Mouse (Mus musculus): ENCODE results near the gene Ints3. TPM values are rescaled to one million over a fixed set of nuclear protein-coding genes. Genes with fewer than 3 reads are reported as not detected.
A peak's percentile ranks its signal among the peaks of the same experiment; 100 is the strongest.

Ints3 gene
- polyA plus RNA-seq, 1 experiment from 2014 or later = 32.2 TPM

DNA sequence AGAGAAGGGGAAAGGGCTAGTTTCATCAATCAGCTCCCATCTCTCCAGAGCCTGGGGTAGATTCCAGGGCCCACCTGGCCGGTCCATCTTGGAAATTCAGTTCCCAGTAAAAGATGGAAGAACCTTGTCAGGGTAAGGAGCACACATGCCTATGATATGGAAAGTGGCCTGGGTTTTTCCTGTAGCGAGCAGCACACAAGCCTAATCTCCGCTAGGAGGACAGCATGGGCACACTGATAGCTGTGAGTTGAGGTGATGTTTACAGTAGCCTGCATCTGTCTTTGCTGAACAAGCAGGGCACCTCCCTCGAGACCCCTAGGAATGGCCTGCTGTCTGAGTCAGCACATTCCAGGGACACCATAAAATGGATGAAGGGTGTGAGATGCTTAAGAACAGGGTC lies 28.8 kb downstream of the Ints3 start:
- WGBS = 91% methylated on average over 4 of the region's 4 CpGs
- no peak overlapping the region for H3K4me3 ChIP-seq (replicated peaks; ENCODE audit: low read length)
- H3K27me3 ChIP-seq (ENCODE audit: control insufficient read depth, insufficient read depth, low read length) = no peaks in the 10 kb centered on the region
- no peak overlapping the region for H3K9ac ChIP-seq
- ATAC-seq (ENCODE audit: low FRiP score) (no peak), DNase-seq (ENCODE audit: low spot score) (no peak)
- no peaks in the 10 kb centered on the region for H3K9me3 ChIP-seq (ENCODE audit: control insufficient read depth, low read length)
- no peak overlapping the region for H3K4me2 ChIP-seq (replicated peaks)
- H3K36me3 ChIP-seq (replicated peaks; ENCODE audit: control insufficient read depth, insufficient read depth) = peaks cover 100% of the 10 kb centered on the region
- no peaks in the 10 kb centered on the region for H3K4me1 ChIP-seq (replicated peaks; ENCODE audit: control insufficient read depth, insufficient read depth, low read length)
- H3K27ac ChIP-seq = no peak overlapping the region

DNA sequence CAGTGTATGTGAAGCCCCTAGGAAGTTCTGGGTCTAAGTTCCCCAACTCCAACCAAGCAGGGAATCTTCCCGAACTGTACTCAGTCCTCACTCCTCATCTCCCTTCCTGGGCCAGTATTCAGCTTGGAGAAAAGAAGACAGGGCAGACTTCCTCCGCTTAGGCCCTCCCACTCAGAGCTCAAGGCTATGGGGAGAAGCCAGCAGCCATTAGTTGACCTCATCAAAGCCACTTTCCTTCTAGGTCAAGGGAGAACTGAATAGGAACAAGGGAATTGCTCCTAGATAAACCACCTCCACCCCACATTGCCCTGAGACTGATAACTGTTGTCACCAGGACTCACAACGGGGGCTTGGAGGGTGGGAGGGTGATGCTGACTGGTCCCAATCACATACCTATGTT lies 29.3 kb downstream of the Ints3 start:
- no peak overlapping the region for H3K27ac ChIP-seq
- no peak overlapping the region for H3K4me3 ChIP-seq (replicated peaks; ENCODE audit: low read length)
- H3K4me1 ChIP-seq (replicated peaks; ENCODE audit: control insufficient read depth, insufficient read depth, low read length) = no peaks in the 10 kb centered on the region
- DNase-seq (ENCODE audit: low spot score) (no peak), ATAC-seq (ENCODE audit: low FRiP score) (no peak)
- no peak overlapping the region for H3K9ac ChIP-seq
- 94% methylated on average over 3 of the region's 3 CpGs for WGBS
- H3K36me3 ChIP-seq (replicated peaks; ENCODE audit: control insufficient read depth, insufficient read depth) = peaks cover 100% of the 10 kb centered on the region
- no peaks in the 10 kb centered on the region for H3K9me3 ChIP-seq (ENCODE audit: control insufficient read depth, low read length)
- no peaks in the 10 kb centered on the region for H3K27me3 ChIP-seq (ENCODE audit: control insufficient read depth, insufficient read depth, low read length)
- H3K4me2 ChIP-seq (replicated peaks) = no peak overlapping the region

DNA sequence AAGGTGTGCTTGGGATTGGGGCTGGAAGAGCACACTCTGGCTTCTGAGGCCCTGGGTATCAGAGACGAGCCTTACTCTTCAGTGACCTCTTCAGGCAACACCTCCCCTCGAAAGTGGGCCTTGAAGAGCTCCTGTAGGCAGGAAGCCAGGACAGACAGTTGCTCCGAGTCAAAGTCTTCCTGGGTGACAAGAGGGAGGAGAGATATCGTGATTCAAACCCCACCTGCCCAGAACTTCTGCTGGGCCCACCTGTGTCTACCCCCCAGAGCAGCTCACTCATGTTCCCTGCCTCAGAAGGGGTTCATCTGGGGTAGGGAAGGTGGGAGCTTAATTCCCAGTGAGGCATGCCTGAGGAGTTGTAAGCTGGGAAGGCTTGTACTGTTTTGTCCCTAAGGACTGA lies 32.4 kb downstream of the Ints3 start:
- no peak overlapping the region for H3K4me2 ChIP-seq (replicated peaks)
- H3K9ac ChIP-seq = no peak overlapping the region
- ATAC-seq (ENCODE audit: low FRiP score) = no peak
- no peaks in the 10 kb centered on the region for H3K27me3 ChIP-seq (ENCODE audit: control insufficient read depth, insufficient read depth, low read length)
- no peaks in the 10 kb centered on the region for H3K9me3 ChIP-seq (ENCODE audit: control insufficient read depth, low read length)
- no peak overlapping the region for H3K27ac ChIP-seq
- H3K4me3 ChIP-seq (replicated peaks; ENCODE audit: low read length) = no peak overlapping the region
- 83% methylated on average over 4 of the region's 4 CpGs for WGBS
- no peak for DNase-seq (ENCODE audit: low spot score)
- H3K4me1 ChIP-seq (replicated peaks; ENCODE audit: control insufficient read depth, insufficient read depth, low read length) = no peaks in the 10 kb centered on the region
- peaks cover 99% of the 10 kb centered on the region for H3K36me3 ChIP-seq (replicated peaks; ENCODE audit: control insufficient read depth, insufficient read depth)

DNA sequence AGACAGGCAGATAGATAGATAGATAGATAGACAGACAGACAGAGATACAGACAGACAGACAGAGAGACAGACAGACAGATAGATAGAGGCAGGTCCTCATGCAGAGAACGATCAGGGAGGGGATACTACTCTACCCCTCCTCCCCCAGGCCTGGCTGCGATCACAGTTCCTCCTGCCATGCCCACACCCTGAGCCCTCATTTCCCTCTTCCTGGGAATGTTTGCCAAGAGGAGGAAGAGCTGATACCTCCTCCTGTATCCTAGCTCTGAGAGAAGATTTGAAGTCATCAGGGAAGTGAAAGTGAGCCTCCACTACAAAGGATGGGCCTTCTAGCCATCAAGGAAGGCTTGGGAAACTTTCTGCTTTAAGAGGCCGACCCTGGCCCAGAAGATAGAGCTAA lies 37.8 kb downstream of the Ints3 start:
- no peak overlapping the region for H3K9ac ChIP-seq
- DNase-seq (ENCODE audit: low spot score) = no peak
- H3K27me3 ChIP-seq (ENCODE audit: control insufficient read depth, insufficient read depth, low read length) = no peaks in the 10 kb centered on the region
- no peak overlapping the region for H3K4me3 ChIP-seq (replicated peaks; ENCODE audit: low read length)
- 0 out of 2 replicates have a peak, but pooled peaks cover 4% of the 10 kb centered on the region for H3K4me1 ChIP-seq (replicated peaks; ENCODE audit: control insufficient read depth, insufficient read depth, low read length)
- H3K27ac ChIP-seq = no peak overlapping the region
- H3K4me2 ChIP-seq (replicated peaks) = no peak overlapping the region
- 86% methylated on average over 3 of the region's 3 CpGs for WGBS
- H3K36me3 ChIP-seq (replicated peaks; ENCODE audit: control insufficient read depth, insufficient read depth) = peaks cover 95% of the 10 kb centered on the region
- no peaks in the 10 kb centered on the region for H3K9me3 ChIP-seq (ENCODE audit: control insufficient read depth, low read length)
- ATAC-seq (ENCODE audit: low FRiP score) = no peak

DNA sequence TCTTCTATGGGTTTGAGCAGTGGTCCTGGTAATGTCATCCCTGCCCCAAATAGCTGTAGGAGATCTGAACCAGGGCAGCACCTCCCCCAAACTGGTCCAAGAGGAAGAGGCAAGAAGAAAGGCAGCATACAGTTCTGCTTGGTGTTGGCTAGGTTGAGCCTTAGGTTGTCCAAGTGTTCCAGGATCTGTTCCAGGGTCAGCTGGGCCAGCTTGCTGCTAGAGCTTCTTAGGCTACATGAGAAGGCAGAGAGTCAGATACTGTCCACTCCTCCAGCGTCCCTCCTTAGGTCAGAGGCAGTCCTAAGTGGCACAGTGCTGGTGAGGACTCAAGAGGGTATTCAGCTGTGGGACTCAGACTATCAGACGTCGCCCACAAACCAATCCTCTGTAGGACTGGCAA lies 40.8 kb downstream of the Ints3 start:
- no peak overlapping the region for H3K9ac ChIP-seq
- H3K9me3 ChIP-seq (ENCODE audit: control insufficient read depth, low read length) = no peaks in the 10 kb centered on the region
- H3K4me1 ChIP-seq (replicated peaks; ENCODE audit: control insufficient read depth, insufficient read depth, low read length) = peaks cover 20% of the 10 kb centered on the region
- H3K36me3 ChIP-seq (replicated peaks; ENCODE audit: control insufficient read depth, insufficient read depth) = peaks cover 67% of the 10 kb centered on the region
- DNase-seq (ENCODE audit: low spot score) (no peak), ATAC-seq (ENCODE audit: low FRiP score) (no peak)
- H3K4me3 ChIP-seq (replicated peaks; ENCODE audit: low read length) = no peak overlapping the region
- no peak overlapping the region for H3K4me2 ChIP-seq (replicated peaks)
- 80% methylated on average over 3 of the region's 3 CpGs for WGBS
- no peaks in the 10 kb centered on the region for H3K27me3 ChIP-seq (ENCODE audit: control insufficient read depth, insufficient read depth, low read length)
- no peak overlapping the region for H3K27ac ChIP-seq

DNA sequence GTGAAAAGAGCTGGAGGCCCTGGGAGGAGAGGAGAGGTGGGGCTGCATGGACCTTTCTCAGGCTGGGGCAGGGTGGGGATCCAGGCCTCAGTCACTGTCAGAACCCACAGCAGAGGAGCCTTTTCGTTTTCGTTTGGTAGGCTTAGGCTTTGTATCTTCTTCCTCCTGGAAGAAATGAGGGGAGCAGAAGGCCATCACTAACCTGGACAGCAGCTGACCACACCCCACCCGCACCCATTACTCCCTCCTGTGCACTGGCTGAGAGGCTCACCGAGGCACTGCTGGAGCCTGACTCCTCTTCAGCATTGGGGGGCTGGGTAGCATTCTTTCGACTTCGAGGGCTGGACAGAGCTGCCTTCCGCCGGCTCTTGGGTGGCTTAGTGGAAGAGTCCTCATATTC lies 41.5 kb downstream of the Ints3 start:
- Histone ChIP-seq H3K9ac (no peak overlapping the region), H3K36me3 (replicated peaks; ENCODE audit: control insufficient read depth, insufficient read depth) (peaks cover 65% of the 10 kb centered on the region), H3K27ac (no peak overlapping the region), H3K4me3 (replicated peaks; ENCODE audit: low read length) (no peak overlapping the region), H3K27me3 (ENCODE audit: control insufficient read depth, insufficient read depth, low read length) (no peaks in the 10 kb centered on the region), H3K4me2 (replicated peaks) (no peak overlapping the region), H3K4me1 (replicated peaks; ENCODE audit: control insufficient read depth, insufficient read depth, low read length) (peaks cover 27% of the 10 kb centered on the region), H3K9me3 (ENCODE audit: control insufficient read depth, low read length) (no peaks in the 10 kb centered on the region)
- no peak for DNase-seq (ENCODE audit: low spot score)
- WGBS = 93% methylated on average over 8 of the region's 8 CpGs
- no peak for ATAC-seq (ENCODE audit: low FRiP score)

DNA sequence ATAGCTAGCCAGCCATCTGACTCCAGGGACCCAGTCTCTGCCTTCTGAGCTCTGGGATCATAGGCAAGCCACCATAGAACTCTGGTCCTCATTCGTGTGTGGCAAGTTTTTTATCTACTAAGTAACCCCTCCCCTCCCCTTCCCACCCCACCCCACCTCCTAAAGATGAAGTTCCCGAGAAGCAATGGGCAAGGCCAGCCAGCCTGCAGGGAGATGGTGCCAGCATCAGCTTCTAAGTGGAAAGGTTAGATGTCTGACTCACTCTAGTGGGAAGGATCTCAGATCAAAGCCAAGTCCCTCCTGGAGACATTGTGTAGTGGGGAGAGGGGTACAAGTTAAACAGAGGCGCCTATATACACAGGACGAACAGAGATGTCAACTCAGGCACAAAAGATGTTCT lies 42.4 kb downstream of the Ints3 start:
- H3K4me1 ChIP-seq (replicated peaks; ENCODE audit: control insufficient read depth, insufficient read depth, low read length) = peaks cover 30% of the 10 kb centered on the region
- no peaks in the 10 kb centered on the region for H3K27me3 ChIP-seq (ENCODE audit: control insufficient read depth, insufficient read depth, low read length)
- H3K27ac ChIP-seq = peak overlapping the region; percentile 96; the same call in 1 of the 2 replicates
- no peak for ATAC-seq (ENCODE audit: low FRiP score)
- DNase-seq (ENCODE audit: low spot score) = no peak
- no peaks in the 10 kb centered on the region for H3K9me3 ChIP-seq (ENCODE audit: control insufficient read depth, low read length)
- H3K36me3 ChIP-seq (replicated peaks; ENCODE audit: control insufficient read depth, insufficient read depth) = peaks cover 64% of the 10 kb centered on the region
- peak overlapping the region; percentile 92; the same call in 1 of the 2 replicates for H3K9ac ChIP-seq
- no peak overlapping the region for H3K4me2 ChIP-seq (replicated peaks)
- whole genome bisulfite sequencing = 79% methylated on average over 4 of the region's 4 CpGs
- H3K4me3 ChIP-seq (replicated peaks; ENCODE audit: low read length) = no peak overlapping the region

DNA sequence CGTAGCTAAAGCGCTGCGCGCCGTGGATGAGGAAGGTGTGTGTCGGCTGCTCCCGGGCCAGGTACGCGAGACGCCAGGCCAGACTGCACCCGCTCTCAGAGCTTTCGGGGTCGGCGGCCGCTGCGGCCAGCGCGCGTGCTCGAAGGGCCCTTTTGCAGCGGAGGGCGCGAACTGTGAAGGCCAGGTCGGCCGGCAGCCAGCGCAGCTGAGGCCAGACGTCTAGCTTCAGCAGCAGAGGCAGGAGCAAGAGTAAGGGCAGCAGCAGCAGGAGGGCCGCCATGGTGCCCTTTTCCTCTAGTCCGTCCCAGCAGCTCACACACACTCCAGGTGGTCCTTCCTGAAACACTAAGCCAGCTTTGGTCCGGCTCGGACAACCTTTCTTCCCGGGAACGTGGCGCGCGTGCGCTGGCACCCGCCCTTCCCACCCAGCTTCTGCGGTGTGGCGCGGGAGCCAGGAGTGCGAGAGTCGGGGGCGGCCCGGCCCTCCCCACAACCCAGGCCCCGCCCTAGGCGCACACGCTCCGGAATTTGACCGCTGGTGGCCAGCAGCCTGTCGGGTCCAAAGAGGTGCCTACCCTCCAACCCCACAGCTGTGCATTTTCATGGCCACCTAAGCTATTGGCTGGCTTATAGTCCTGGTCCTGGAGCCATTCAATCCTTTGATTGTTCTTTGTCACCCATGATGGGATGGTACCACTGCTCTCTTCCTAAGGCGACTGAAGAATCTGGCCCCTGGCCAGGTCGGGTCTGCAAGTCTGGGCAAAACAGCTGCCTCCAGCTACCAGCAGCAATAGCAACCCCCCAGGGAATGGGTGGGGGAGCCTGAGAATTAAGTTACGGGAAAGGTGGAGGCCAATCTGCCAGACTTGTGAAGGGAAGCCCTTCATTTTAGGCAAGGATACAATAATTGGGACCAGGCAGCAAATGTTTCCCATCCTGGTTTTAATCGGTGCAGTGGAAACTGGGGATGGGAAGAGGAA lies 43.6 kb downstream of the Ints3 start, which contains the start of gene Slc27a3:
Slc27a3 (minus strand) TSS at position 428 of the 980 bp plus-strand sequence.
- Histone ChIP-seq H3K27me3 (ENCODE audit: control insufficient read depth, insufficient read depth, low read length) (no peaks in the 10 kb centered on the region), H3K4me1 (replicated peaks; ENCODE audit: control insufficient read depth, insufficient read depth, low read length) (peaks cover 30% of the 10 kb centered on the region), H3K4me2 (replicated peaks) (peak within 1 kb of the TSS; percentile 85), H3K36me3 (replicated peaks; ENCODE audit: control insufficient read depth, insufficient read depth) (peaks cover 62% of the 10 kb centered on the region), H3K9ac (peak within 1 kb of the TSS; percentile 92), H3K27ac (peak within 1 kb of the TSS; percentile 96), H3K9me3 (ENCODE audit: control insufficient read depth, low read length) (no peaks in the 10 kb centered on the region), H3K4me3 (replicated peaks; ENCODE audit: low read length) (peak within 1 kb of the TSS; percentile 68)
- peak; percentile 74 for ATAC-seq (ENCODE audit: low FRiP score)
- under 1% methylated on average over 55 of the region's 55 CpGs for WGBS
- peak; percentile 61 for DNase-seq (ENCODE audit: low spot score)

DNA sequence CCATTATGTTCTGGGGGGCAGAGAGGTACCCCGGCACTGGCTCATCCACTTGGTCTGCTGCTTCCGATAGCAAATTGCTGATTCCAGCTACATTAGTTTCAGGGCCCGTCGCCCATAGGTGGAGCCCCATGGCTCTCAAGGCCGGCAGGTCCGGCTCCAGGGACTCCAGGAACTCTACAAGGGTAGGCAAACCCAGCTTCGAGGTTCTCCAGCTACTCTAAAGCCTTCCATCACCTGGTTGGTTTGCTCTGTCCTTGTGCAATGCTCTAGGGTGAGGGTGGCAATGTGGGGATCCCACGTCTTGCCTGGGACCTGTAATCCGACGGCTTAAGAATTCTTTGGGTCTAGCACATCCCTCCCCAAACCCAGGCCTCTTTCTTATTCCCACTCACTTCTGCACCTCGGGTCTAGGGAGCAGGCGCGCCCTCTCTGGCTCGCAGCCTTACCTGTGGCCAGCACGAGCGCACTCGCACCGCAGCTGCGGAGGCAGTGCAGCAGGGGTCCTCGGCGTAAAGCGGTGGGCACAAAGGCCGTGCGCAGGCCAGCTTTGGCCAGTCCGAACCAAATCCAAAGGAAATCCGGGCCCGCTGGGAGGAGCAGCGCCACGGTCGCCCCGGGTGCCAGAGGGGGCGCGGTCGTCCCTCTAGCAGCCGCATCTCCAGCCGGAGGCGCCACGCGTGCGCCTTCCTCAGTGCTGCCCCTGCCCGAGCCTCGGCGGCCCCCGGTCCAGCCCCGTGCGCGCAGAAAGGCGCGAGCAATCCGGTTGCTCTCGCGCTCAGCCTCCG lies 44.5 kb downstream of the Ints3 start:
- Histone ChIP-seq H3K27me3 (ENCODE audit: control insufficient read depth, insufficient read depth, low read length) (no peaks in the 10 kb centered on the region), H3K4me3 (replicated peaks; ENCODE audit: low read length) (peak overlapping the region; percentile 68), H3K4me1 (replicated peaks; ENCODE audit: control insufficient read depth, insufficient read depth, low read length) (peaks cover 30% of the 10 kb centered on the region), H3K9ac (peak overlapping the region; percentile 92), H3K4me2 (replicated peaks) (peak overlapping the region; percentile 85), H3K36me3 (replicated peaks; ENCODE audit: control insufficient read depth, insufficient read depth) (peaks cover 57% of the 10 kb centered on the region), H3K27ac (peak overlapping the region; percentile 96), H3K9me3 (ENCODE audit: control insufficient read depth, low read length) (no peaks in the 10 kb centered on the region)
- ATAC-seq (ENCODE audit: low FRiP score) = peak; percentile 73
- peak; percentile 61 for DNase-seq (ENCODE audit: low spot score)
- WGBS = 2% methylated on average over 50 of the region's 53 CpGs
